Mouse (Mus musculus) testis, adult 2 months (tissue): ENCODE measurements around the gene Ahdc1.

ENCODE experiments used
- CTCF ChIP-seq: fragments of 200-500 bp; IDR thresholded peaks from 2 replicates; pipeline ENCODE4 v1.5.1; 2012; ENCODE audit warnings: low read depth, mild to moderate bottlenecking, inconsistent platforms, low read length, moderate library complexity; ENCODE audit not compliant: control insufficient read depth, insufficient read depth, insufficient replicate concordance
- POLR2A ChIP-seq: fragments of 200-500 bp; IDR thresholded peaks from 2 replicates; pipeline ENCODE4 v1.6.1; 2012; ENCODE audit warnings: low read depth, mild to moderate bottlenecking, inconsistent platforms, low read length, moderate library complexity; ENCODE audit not compliant: control insufficient read depth

DNA sequence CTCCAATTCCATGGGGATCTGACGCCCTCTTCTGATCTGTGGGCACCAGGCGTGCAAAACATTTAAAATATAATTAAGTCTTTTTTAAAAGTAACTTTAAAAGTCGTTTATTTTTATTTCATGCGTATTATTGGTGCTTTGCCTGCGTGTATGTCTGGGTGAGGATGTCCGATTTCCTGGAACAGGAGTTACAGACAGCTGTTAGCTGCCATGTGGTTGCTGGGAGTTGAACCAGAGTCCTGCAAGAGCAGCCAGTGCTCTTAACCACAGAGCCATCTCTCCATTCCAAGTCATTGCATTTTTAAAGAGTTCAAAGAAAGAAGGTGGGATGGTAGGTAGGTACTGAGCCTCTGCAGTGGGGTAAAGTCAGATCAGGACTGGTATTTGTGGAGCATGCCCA is 43.5 kb downstream of the Ahdc1 start:
- TF ChIP-seq CTCF (no peak), POLR2A (no peak)
